Mouse (Mus musculus): ENCODE data around the gene Trim16.

Gene Trim16

DNA sequence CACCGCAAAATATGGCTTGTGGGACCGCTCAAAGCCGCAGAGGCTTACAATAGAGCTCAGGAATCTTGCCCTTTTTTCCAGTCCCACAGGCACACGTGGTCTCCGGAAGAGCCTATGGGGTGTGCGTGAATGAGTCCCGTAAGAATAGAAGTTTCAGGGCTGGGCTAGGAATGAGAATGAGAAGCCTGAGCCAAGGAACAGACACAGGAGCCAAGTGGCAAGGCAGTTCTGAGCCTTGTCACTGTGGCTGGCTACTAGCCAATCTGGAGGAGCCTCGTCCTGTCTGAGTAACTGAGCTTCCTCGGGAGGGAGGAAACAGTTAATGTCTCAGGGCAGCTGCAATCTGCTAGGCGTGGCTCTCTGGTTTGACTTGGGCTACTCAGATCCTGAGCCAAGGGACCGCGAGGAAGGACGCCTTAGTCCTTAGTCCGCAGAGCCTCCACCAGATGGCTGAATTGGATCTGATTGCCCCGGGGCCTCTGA lies at the start of gene Trim16:
Trim16 (plus strand) TSS at position 173 of the 483 bp plus-strand sequence.
- DNase-seq (ENCODE audit: low read depth, low spot score): peak; percentile 71

DNA sequence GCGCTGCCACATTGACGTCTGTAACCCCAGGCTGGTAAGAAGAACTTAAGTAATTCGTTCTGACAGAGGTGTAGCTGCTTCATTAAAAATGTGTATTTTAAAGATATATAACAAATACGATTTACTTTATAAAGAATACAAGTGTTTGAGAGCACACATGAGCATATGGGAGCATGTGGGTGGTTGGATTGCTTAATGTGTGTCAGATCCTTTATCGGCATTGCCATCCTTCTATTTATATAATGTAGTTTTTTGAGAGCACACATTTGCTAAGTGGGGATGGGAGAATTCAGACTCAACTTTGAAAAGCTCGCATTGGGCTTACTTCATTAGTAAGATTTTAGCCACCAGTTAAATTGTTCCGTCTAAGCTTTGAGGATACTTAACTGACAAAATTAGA lies 43.5 kb upstream of the Trim16 start:
- no peak for DNase-seq (ENCODE audit: low read depth, low spot score)

- DNase-seq (ENCODE audit: low read depth, low spot score): peak; percentile 99
Observed at GRCm38 (mm10) chr11:62788935-62789616, 31.0 kb upstream of the Trim16 start, which contains the start of gene Zfp286. Gene Zfp286, minus strand, starts transcription at chr11:62789462.

DNA sequence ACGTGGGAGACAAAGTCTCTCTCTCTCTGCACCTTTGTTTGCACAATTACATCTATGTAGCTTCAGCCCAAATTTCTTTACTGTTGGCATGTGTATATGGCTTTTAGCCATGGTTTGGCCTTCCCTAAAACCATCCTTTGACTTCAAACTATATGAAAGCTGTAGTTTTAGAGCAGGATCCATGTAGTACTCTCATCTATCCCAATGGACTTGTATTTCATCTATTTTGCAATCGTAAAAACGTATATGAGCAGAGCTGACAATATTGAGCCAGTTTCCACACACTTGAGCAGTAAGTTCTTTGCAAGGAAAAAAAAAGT lies 30.5 kb upstream of the Trim16 start:
- DNase-seq (ENCODE audit: low read depth, low spot score): no peak

DNA sequence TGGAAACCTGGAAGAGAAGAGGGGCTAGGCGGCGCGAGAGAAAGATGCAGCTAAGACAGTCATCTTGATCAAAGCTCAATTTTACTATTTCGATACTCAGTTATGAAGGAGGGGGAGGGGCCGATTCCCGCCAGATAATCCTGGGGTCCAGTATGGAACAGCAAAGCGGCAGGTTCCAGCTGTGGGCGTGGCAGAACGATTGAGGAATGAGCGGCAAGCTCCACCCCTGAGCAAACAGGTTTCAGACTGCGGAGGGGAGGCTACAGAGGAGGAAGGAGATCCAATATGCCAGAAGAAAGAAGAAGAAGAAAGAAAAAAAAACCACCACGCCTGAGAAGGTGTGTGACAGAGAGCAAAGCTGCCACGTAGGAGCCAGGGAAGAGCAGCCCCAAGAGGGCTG lies 15.9 kb upstream of the Trim16 start:
- DNase-seq (ENCODE audit: low read depth, low spot score): peak; percentile 47

- no peak for DNase-seq (ENCODE audit: low read depth, low spot score)
Observed at GRCm38 (mm10) chr11:62807965-62808364, 12.1 kb upstream of the Trim16 start.

GRCm38 (mm10) chr11:62809201-62809600 lies 10.8 kb upstream of the Trim16 start:
- DNase-seq (ENCODE audit: low read depth, low spot score): peak; percentile 31

DNA sequence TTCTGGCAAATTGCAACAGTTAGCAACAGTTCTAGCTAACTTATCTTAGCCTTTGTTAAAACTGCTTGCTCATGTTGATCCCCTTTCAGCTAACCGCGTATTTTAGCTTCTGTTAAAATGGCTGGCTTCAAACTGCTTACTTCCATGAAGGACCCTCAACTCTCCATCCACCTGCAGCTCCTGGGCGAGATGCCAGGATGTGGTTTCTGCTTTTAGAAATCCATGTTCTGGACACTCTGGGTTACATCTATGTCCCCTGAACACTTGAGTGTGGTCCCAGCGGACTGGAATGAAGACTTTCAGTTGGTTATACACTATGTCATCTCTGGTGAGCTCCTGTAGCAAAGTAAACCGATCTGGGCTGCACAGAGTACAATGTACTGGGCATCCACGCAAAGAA lies 7.8 kb upstream of the Trim16 start:
- no peak for DNase-seq (ENCODE audit: low read depth, low spot score)

GRCm38 (mm10) chr11:62813497-62813896 lies 6.5 kb upstream of the Trim16 start:
- DNase-seq (ENCODE audit: low read depth, low spot score): no peak

- DNase-seq (ENCODE audit: low read depth, low spot score): no peak
Observed at GRCm38 (mm10) chr11:62813970-62814624, 5.9 kb upstream of the Trim16 start.

DNA sequence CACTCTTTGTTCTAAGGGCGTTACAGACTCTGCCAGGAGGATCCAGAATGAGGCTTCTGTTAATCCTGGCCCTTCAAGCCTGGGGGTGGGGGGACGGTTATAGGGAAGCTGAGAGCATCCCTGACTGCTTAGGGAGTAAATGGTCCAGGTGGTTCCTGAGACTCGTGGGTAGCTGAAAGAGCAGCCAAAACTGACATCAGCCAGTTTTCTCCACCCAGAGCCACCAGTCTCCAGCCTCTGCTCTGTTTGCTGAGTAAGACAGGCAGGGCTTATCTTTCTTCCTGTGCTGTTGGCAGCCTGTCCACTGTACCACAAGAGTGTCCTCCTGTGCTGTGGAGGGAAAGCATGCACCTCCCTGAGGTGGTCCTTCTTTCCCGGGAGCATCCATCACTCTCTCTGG lies 5.4 kb upstream of the Trim16 start:
- DNase-seq (ENCODE audit: low read depth, low spot score): no peak

GRCm38 (mm10) chr11:62815438-62815837 lies 4.6 kb upstream of the Trim16 start:
- no peak for DNase-seq (ENCODE audit: low read depth, low spot score)

DNA sequence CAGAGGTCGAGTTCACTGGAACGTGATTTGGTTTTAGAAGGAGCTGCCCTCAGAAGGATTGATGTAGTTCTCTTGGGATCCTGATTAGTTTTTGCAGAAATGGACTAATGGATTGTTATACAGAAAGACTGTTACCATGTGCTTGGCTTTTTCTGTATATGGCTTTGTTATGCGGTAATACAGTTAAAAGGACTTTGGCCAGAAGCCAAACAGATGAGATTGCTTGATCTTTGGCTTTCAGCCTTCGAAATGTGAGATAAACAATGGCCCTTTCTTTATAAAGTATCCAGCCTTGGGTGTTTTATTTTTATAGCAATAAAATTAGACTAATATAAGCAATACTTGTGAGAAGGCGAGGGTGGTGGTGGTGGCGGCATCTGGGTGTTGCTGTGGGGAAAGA lies 3.4 kb upstream of the Trim16 start:
- DNase-seq (ENCODE audit: low read depth, low spot score): no peak

DNA sequence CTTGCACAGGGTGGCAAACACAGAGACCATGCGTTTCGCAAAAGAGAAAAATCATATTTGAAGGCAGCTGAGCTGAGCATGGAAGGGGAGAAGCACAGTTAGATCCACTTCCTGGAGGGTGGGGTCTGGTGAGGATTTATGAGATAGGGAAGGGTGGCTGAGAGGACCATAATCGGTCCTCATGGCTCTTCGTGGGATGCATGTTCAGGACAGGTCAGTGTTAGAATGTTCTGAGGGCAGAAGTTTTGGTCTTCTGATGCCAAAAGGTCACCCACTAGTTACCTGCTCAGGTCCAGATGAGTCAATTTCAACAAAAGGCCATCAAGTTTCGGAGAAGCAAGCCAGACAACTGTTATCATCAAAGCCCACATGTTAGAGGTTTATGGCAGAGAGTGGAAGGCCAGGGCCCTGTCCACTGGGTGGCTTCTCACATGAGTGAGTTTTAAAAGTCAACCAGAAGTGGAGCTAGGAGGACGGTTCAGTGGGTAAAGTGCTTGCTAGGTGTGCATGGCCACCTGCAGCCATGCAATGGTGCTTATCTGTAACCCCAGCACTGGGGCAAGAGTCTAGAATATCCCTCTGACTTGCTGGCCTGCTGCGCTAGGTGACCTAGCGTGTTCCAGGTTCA lies 858 bp upstream of the Trim16 start:
- no peak for DNase-seq (ENCODE audit: low read depth, low spot score)

DNA sequence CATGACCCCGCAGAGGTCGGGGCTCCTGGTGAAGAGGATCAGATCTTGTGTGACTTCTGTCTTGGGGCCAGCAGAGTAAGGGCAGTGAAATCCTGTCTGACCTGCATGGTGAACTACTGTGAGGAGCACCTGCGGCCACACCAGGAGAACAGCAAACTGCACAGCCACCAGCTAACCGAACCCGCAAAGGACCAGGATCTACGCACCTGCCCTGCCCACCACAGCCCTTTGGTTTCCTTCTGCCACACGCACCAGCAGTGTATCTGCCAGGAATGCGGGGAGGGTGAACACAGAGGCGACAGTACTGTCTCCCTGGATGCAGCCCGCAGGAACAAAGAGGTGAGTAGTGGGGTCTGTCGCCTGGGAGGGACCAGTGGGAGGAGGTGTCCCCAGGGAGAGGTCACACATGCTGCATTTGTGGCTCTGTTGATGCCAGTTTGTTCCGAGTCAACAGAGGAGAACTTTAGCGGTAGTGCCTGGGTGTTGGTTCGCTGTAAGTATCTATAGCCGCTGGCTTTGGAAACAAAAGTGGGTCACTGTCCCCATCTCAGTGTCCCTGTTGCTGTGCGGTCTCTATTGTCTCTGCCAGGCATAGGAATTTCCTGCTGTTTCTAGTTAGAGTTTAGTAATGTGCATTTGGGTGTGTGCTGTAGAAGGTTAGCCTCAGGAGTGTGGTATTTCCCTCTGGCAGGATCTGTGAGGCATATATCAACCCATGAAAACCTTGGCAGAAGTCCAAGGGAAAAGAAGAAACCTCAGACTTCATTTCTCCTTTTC lies 818 bp downstream of the Trim16 start:
- peak; percentile 25 for DNase-seq (ENCODE audit: low read depth, low spot score)

- peak; percentile 61 for DNase-seq (ENCODE audit: low read depth, low spot score)
Observed at GRCm38 (mm10) chr11:62821893-62822292, 1.9 kb downstream of the Trim16 start.

GRCm38 (mm10) chr11:62824211-62824610 lies 4.2 kb downstream of the Trim16 start:
- no peak for DNase-seq (ENCODE audit: low read depth, low spot score)

GRCm38 (mm10) chr11:62825222-62826105 lies 5.4 kb downstream of the Trim16 start:
- DNase-seq (ENCODE audit: low read depth, low spot score): no peak

DNA sequence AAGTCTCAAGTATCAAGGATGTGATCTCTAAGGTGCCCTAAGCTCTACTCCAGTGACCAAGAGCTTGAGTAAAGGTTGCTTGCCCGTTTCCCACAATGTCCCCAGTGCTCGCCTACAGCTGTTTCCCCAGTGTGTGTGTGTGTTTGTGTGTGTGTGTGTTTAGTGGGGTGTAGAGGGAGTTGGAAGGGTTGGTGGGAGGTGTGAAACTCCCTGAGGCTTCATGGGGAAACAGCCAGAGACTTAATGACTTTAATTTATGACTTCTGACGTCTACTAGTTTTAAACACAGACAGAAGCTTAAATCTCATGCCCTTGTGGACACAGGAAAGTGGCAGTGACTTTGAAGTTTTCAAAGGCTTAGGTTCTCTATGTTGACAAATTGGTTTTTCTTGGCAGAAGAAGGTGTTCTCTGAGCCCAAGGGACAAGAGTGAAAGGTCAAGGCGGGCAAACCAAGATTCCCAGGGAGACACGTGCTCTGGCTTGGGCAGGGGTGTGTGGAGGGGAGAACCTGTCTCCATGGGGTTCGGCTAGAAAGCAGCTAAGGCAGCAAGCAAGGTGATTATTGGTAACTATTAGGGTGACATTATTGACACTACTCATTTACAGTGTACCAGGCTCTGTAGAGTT lies 6.2 kb downstream of the Trim16 start:
- DNase-seq (ENCODE audit: low read depth, low spot score): no peak

DNA sequence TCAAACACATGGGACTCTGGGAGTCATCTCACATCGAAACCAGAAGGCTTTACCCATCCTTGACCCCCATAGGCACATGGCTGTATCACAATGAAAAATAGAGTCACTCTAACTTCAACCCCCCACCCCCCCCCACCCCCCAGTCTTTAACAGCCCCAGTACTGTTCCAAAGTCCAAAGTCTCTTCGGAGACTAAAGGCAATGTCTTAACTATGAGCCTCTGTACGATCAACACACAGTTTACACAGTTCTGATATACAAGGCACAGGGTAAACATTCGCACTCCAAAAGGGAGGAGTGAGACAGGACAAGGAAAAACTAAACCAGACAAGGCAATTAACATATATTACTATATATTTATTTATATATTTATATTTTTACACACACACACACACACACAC lies 7.1 kb downstream of the Trim16 start:
- no peak for DNase-seq (ENCODE audit: low read depth, low spot score)

DNA sequence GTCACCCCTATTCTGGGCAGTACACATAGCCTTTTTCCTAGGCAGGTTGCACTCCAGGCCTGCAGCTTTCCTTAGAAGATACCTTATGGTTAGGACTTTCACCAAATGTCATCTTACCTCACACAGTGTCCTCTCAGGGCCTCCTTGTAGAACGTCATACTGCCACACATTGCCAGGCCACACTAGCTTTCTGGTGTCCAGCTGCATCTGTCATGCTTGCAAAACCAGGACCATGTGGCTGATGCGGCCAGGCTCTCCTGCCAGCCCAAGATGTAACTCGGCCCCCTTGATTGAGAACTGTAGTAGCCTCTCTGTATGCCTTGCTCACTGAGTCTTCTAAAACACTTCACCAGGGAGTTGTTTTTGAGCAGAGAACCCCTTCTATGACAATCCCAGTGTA lies 7.9 kb downstream of the Trim16 start:
- DNase-seq (ENCODE audit: low read depth, low spot score): no peak

Measured in ES-CJ7 (cell line).